Mouse (Mus musculus) spleen, adult 10 weeks (tissue): ENCODE data around the gene Gm20716. TPM values are rescaled to one million over a fixed set of nuclear protein-coding genes. Genes with fewer than 3 reads are reported as not detected.

Experiments
- polyA plus RNA-seq: library from polyadenylated mRNA; stranded (reverse); fragments of 350-450 nt; fragmentation: Illumina TruSeq; extraction: RNeasy Lipid Tissue Mini Kit (QIAGEN cat#74804); gene quantifications from one replicate; pipeline ENCODE4 v1.2.3, GENCODE M21; 2015; ENCODE audit warnings: low replicate concordance; ENCODE audit not compliant: insufficient read depth

The Gm20716 gene
- 90.6 TPM for polyA plus RNA-seq

GRCm38 (mm10) chr2:168230026-168230728, at the start of gene Gm20716, which contains the start of the genes Dpm1 and Mocs3:
Gm20716 (minus strand) TSS chr2:168230364.
Dpm1 (minus strand) TSS chr2:168230591.
Mocs3 (plus strand) TSS chr2:168230622.

GRCm38 (mm10) chr2:168206725-168207644, 23.2 kb downstream of the Gm20716 start, which contains the start of gene Adnp:
Adnp (minus strand) TSS chr2:168207112.

Other genes with a start within 250 kb of the Gm20716 start
- 0.37 TPM for gene Ripor3, start 219.7 kb downstream of the Gm20716 start, polyA plus RNA-seq
- 1.4 TPM for gene Pard6b, start 149.4 kb downstream of the Gm20716 start, polyA plus RNA-seq
- 21.4 TPM for gene Adnp, start 23.3 kb downstream of the Gm20716 start, polyA plus RNA-seq
- gene Dpm1, start 227 bp upstream of the Gm20716 start, polyA plus RNA-seq, result 74.1 TPM
- gene Mocs3, start 258 bp upstream of the Gm20716 start, polyA plus RNA-seq, result 4.4 TPM
- gene Kcng1, start 51.4 kb upstream of the Gm20716 start, polyA plus RNA-seq, result not detected